Mouse (Mus musculus) bone marrow macrophage, adult 2 months (primary cell): ENCODE measurements around the gene Dnase2a. TPM values are rescaled to one million over a fixed set of nuclear protein-coding genes. Genes with fewer than 3 reads are reported as not detected.

Source experiments
- H3K27ac ChIP-seq: 2 replicates; pipeline ENCODE4 v1.5.1; 2012; ENCODE audit warnings: low read depth, low read length; ENCODE audit not compliant: insufficient read depth
- H3K4me1 ChIP-seq: 2 replicates; pipeline ENCODE4 v1.6.1; 2012; ENCODE audit warnings: low read length; ENCODE audit not compliant: control insufficient read depth, insufficient read depth
- H3K4me3 ChIP-seq: 2 replicates; pipeline ENCODE4 v1.5.1; 2012; ENCODE audit warnings: mild to moderate bottlenecking, low read length, moderate library complexity; ENCODE audit not compliant: insufficient read depth
- CTCF ChIP-seq: IDR thresholded peaks from 2 replicates; pipeline ENCODE4 v1.5.1; 2012; ENCODE audit warnings: low read depth, mild to moderate bottlenecking, low read length, moderate library complexity
- POLR2A ChIP-seq: IDR thresholded peaks from 2 replicates; pipeline ENCODE4 v1.6.1; 2012; ENCODE audit warnings: mild to moderate bottlenecking, low read depth, low read length, borderline replicate concordance
- polyA plus RNA-seq: library from polyadenylated mRNA; stranded (reverse); fragments of >200 nt; gene quantifications from 2 replicates; pipeline ENCODE4 v1.2.4, GENCODE M21; 2012; ENCODE audit not compliant: missing spikeins, insufficient read depth, insufficient read length

Dnase2a gene
- polyA plus RNA-seq, 1 experiment: 109 TPM

DNA sequence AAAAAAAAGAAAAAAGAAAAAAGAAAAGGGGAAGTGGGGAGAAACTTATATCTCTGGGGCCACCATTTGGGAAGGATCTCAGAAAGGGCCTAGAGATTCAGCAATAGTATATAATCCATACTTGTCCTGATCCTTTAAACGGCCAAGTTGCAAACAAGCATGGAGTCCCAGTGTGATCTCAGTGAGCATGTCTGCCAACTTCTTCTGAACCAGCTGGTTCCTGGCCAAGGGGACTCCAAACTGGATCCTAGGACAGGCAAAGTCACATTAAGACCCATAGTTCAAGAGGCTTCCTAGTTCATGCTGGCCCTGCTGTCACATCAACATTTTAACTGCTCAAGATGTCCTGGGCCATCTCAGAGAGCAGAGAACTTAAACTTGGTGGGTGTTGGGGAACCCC lies 19.2 kb upstream of the Dnase2a start:
- Histone ChIP-seq H3K4me3 (no peak overlapping the region), H3K27ac (no peak overlapping the region), H3K4me1 (0 out of 2 replicates have a peak, but pooled peaks cover 2% of the 10 kb centered on the region)
- TF ChIP-seq CTCF (no peak), POLR2A (no peak)

DNA sequence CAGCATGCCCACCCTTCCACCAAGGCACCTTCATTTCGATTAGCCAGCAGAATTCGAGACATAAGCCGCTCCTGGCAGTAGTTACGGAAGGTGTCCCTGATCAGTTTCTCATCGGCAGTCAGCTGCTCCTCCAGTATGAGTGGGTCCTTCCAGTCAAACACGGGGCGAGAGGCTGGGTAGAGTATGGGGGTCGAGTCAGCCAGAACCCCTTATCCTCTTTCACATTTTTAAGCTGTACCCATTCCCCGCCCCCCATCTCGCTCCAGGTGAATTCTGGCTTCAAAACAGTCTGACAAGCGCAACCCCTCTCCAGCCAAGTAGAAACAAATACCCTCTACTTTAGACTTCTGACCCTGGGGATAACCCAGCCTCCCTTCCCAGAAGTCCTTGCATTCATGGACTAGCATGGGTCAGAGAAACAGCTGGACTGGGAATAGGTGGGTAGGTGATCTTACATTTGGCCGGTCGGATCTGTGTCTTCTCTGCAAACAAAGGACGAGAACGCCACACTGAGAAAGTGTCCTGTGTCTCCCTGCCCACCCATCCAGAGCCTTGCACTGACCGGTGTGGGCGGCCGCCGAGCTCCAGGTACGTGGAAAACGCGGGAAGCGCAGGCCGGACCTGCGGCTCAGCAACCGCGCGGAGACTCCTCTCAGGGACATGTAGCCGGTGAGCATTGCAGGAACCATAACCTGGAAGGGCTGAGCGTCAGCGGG lies 15.2 kb upstream of the Dnase2a start:
- Histone ChIP-seq H3K27ac (no peak overlapping the region), H3K4me3 (peak overlapping the region; percentile 91), H3K4me1 (0 out of 2 replicates have a peak, but pooled peaks cover 2% of the 10 kb centered on the region)
- TF ChIP-seq CTCF (no peak), POLR2A (no peak)

DNA sequence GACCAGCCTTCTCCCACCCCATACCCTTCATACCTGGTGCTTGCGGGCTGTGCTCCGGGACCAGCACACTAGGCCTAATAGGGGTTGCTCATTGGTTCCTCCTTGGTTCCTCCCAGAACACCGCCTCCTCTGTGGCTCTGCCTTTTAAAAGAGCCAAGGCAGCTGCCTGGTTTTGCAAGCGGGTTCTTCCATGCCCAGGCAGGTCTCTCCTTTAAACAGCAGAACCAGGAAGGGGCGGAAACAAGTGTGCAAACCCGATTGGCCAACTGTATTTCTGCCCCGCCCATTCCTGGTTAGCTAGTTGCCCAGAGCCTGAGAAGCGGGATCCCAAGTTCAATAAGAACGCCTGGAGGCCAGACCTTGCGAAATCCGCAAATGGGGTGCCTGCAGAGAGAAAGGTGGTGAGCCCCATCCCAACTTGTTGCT lies 14.6 kb upstream of the Dnase2a start, which contains the start of gene Gcdh:
TSS of gene Gcdh (minus strand) at position 213 of the 426 bp plus-strand sequence.
- Histone ChIP-seq H3K4me1 (0 out of 2 replicates have a peak, but pooled peaks cover 2% of the 10 kb centered on the region), H3K4me3 (peak within 1 kb of the TSS; percentile 91), H3K27ac (no peak within 1 kb of the TSS)
- no peak for TF ChIP-seq CTCF
- no peak for TF ChIP-seq POLR2A

- no peak overlapping the region for H3K27ac ChIP-seq
- H3K4me3 ChIP-seq: no peak overlapping the region
- no peak for TF ChIP-seq POLR2A
- TF ChIP-seq CTCF: no peak
- 0 out of 2 replicates have a peak, but pooled peaks cover 2% of the 10 kb centered on the region for H3K4me1 ChIP-seq
Measured at GRCm38 (mm10) chr8:84895963-84896362, 12.4 kb upstream of the Dnase2a start.

- TF ChIP-seq POLR2A: no peak
- TF ChIP-seq CTCF: no peak
- no peak overlapping the region for H3K4me3 ChIP-seq
- H3K27ac ChIP-seq: no peak overlapping the region
- peaks cover 3% of the 10 kb centered on the region; the same call in 1 of the 2 replicates for H3K4me1 ChIP-seq
Measured at GRCm38 (mm10) chr8:84901071-84901470, 7.3 kb upstream of the Dnase2a start.

DNA sequence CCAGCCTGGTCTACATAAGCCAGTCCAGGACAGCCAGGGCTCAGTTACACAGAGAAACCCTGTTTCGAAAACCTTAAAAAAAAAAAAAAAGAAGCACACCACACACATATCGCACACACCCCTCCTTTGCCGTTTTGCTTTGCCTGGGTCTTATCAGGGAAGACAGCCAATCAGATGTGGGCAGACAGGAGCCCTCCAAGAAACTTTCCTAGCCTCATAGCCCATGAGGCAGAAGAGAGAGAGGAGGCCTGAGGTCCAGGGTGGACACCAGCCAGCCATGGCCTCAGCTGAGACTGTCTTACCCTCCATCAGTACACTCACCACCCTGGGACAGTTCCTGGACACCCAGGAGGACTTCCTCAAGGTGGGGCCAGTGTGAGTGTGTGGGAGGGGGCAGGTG lies 6.6 kb upstream of the Dnase2a start, which contains the start of gene Klf1:
TSS of gene Klf1 (plus strand) at position 177 of the 400 bp plus-strand sequence.
- TF ChIP-seq POLR2A (no peak), CTCF (no peak)
- peak within 1 kb of the TSS; percentile 64 for H3K4me3 ChIP-seq
- H3K27ac ChIP-seq: no peak within 1 kb of the TSS
- peaks cover 3% of the 10 kb centered on the region; the same call in 1 of the 2 replicates for H3K4me1 ChIP-seq

GRCm38 (mm10) chr8:84902367-84902919 lies 5.9 kb upstream of the Dnase2a start:
- TF ChIP-seq POLR2A (no peak), CTCF (no peak)
- H3K27ac ChIP-seq: no peak overlapping the region
- peaks cover 3% of the 10 kb centered on the region; the same call in 1 of the 2 replicates for H3K4me1 ChIP-seq
- peak overlapping the region; percentile 64 for H3K4me3 ChIP-seq

- no peak overlapping the region for H3K27ac ChIP-seq
- TF ChIP-seq CTCF: peak; percentile 45
- no peak for TF ChIP-seq POLR2A
- peak overlapping the region; percentile 64 for H3K4me3 ChIP-seq
- H3K4me1 ChIP-seq: peaks cover 5% of the 10 kb centered on the region
Measured at GRCm38 (mm10) chr8:84902920-84903661, 5.3 kb upstream of the Dnase2a start.

DNA sequence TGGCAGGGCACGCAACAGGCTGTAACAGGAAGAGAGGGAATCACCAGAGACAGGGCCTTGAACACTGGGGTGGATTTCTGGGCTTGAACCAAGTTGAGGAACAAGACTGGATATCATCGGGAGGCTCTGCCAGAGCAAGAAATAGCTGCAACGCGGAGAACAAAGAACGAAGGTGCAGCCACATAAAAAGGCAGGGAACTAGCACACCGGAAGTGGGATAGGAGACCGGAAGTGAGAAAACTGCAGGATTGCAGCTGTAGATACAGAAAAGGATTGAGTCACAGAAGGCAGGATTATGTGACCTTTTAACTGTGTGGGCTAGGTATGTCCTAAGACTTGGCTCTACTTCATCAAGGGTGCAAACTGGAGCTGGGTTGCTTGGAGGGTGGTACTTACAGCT lies 4.0 kb upstream of the Dnase2a start:
- TF ChIP-seq POLR2A (no peak), CTCF (no peak)
- Histone ChIP-seq H3K4me1 (peaks cover 5% of the 10 kb centered on the region), H3K27ac (no peak overlapping the region), H3K4me3 (no peak overlapping the region)

- no peak for TF ChIP-seq POLR2A
- TF ChIP-seq CTCF: no peak
- Histone ChIP-seq H3K27ac (no peak overlapping the region), H3K4me3 (no peak overlapping the region), H3K4me1 (peaks cover 12% of the 10 kb centered on the region)
Measured at GRCm38 (mm10) chr8:84907037-84907436, 1.3 kb upstream of the Dnase2a start.
